Mouse (Mus musculus) embryonic facial prominence, embryonic 15.5 days (tissue): ENCODE data around the gene Rgsl1. TPM values are rescaled to one million over a fixed set of nuclear protein-coding genes. Genes with fewer than 3 reads are reported as not detected.

Experiments
- ATAC-seq: fragments of 200-750 bp; cut with Nextera tagmentation; 2 replicates; pipeline ENCODE4 v1.8.0; 2017; ENCODE audit warnings: low read depth, moderate TSS enrichment; ENCODE audit not compliant: insufficient number of reproducible peaks, low FRiP score, low TSS enrichment
- H3K27ac ChIP-seq: fragments of 300-500 bp; sonication (generic); replicated peaks from 2 replicates; pipeline ENCODE4 v1.5.1; 2015; ENCODE audit warnings: mild to moderate bottlenecking, inconsistent platforms
- H3K27me3 ChIP-seq: fragments of 300-500 bp; sonication (generic); 2 replicates; pipeline ENCODE4 v1.6.1; 2015; ENCODE audit warnings: inconsistent platforms
- H3K36me3 ChIP-seq: fragments of 300-500 bp; sonication (generic); 2 replicates; pipeline ENCODE4 v1.6.1; 2015; ENCODE audit warnings: mild to moderate bottlenecking, inconsistent platforms
- H3K4me1 ChIP-seq: fragments of 300-500 bp; sonication (generic); 2 replicates; pipeline ENCODE4 v1.6.1; 2015; ENCODE audit warnings: inconsistent platforms
- H3K4me2 ChIP-seq: fragments of 300-500 bp; sonication (generic); replicated peaks from 2 replicates; pipeline ENCODE4 v1.6.1; 2015; ENCODE audit warnings: mild to moderate bottlenecking, inconsistent platforms
- H3K4me3 ChIP-seq: fragments of 300-500 bp; sonication (generic); replicated peaks from 2 replicates; pipeline ENCODE4 v1.5.1; 2015; ENCODE audit warnings: mild to moderate bottlenecking, inconsistent platforms
- H3K9ac ChIP-seq: fragments of 300-500 bp; sonication (generic); 2 replicates; pipeline ENCODE4 v1.6.1; 2015; ENCODE audit warnings: inconsistent platforms
- H3K9me3 ChIP-seq: fragments of 300-500 bp; sonication (generic); replicated peaks from 2 replicates; pipeline ENCODE4 v1.6.1; 2016; ENCODE audit warnings: inconsistent platforms
- WGBS: fragments of 180-500 bp; shearing (Covaris S2); methylation state at CpG from one replicate; pipeline ENCODE4 v1.1.7; 2015; 5-methylcytosine and 5-hydroxymethylcytosine counted together
- polyA plus RNA-seq: library from polyadenylated mRNA; unstranded; fragments of >200 nt; fragmentation: Nextera tagmentation; extraction: Ambion mirVana; gene quantifications from 2 replicates; pipeline ENCODE4 v1.2.1, GENCODE M21; 2015

Gene Rgsl1
- polyA plus RNA-seq, 1 experiment from 2014 or later, result 0.37 TPM

DNA sequence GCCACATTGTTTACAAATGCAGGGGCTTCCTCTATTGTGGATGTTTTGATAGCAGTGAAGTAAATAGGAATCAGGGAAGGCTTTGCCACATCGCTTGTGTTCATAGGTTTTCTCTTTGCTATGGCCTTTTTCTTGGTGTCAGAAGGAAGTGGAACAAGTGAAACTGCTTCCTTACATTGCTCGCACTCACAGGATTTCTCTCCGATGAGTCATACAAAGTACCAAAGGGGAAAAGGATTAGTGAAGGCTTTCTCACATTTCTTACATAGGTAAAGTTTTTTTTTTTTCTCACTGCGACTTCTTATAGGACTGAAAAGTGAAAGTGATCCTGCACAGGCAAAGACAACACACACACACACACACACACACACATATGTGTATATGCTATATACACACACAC lies 7.9 kb downstream of the Rgsl1 start:
- no peak for ATAC-seq
- Histone ChIP-seq H3K27ac (no peak overlapping the region), H3K9me3 (no peaks in the 10 kb centered on the region), H3K36me3 (no peaks in the 10 kb centered on the region), H3K4me2 (no peak overlapping the region), H3K27me3 (no peaks in the 10 kb centered on the region), H3K4me3 (no peak overlapping the region), H3K4me1 (no peaks in the 10 kb centered on the region), H3K9ac (no peak overlapping the region)
- 58% methylated on average over 4 of the region's 4 CpGs for WGBS

DNA sequence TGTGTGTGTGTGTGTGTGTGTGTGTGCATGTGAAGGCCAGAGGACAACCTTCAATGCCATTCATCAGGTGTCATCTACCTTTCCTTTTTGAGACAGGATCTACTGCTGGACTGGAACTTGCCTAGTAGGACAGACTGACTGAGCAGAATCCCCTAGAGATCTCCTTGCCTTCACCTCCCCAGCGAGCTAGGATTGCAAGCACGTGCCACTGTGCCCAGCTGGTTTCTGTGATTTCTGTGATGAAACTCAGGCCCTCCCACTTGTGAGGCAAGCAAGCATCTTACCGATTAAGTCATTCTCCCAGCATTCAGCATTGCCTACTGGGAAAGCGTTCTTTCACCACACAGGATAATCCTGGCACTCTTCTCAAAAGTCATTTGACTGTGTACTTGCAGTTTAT lies 13.2 kb downstream of the Rgsl1 start:
- 65% methylated on average over 4 of the region's 4 CpGs for WGBS
- no peaks in the 10 kb centered on the region for H3K36me3 ChIP-seq
- no peak for ATAC-seq
- no peak overlapping the region for H3K27ac ChIP-seq
- no peak overlapping the region for H3K4me2 ChIP-seq
- no peaks in the 10 kb centered on the region for H3K9me3 ChIP-seq
- no peak overlapping the region for H3K4me3 ChIP-seq
- H3K27me3 ChIP-seq, result no peaks in the 10 kb centered on the region
- H3K9ac ChIP-seq, result no peak overlapping the region
- no peaks in the 10 kb centered on the region for H3K4me1 ChIP-seq

DNA sequence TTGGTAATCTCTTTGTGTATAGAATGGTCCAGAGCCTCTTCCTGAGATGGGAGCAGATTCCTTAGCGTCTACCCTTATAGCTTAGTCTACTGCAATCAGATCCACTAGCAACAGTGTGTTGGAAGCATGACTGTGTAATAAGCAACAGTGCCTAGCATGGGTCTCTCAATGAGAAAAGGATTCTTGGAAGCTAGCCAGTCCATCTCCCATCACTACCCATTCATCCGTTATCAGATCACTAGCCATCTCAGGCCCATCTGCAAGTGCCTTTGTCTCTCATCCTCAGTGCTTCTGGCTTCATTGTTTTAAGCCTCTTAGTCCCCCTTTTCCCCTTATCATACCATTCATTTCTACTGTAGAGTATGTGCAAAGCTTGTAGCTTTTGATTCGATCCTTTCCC lies 23.7 kb downstream of the Rgsl1 start:
- no peak overlapping the region for H3K4me2 ChIP-seq
- no peaks in the 10 kb centered on the region for H3K36me3 ChIP-seq
- WGBS, result 84% methylated on average over 3 of the region's 3 CpGs
- no peak overlapping the region for H3K27ac ChIP-seq
- no peaks in the 10 kb centered on the region for H3K4me1 ChIP-seq
- no peak overlapping the region for H3K4me3 ChIP-seq
- H3K27me3 ChIP-seq, result no peaks in the 10 kb centered on the region
- no peaks in the 10 kb centered on the region for H3K9me3 ChIP-seq
- no peak for ATAC-seq
- no peak overlapping the region for H3K9ac ChIP-seq

DNA sequence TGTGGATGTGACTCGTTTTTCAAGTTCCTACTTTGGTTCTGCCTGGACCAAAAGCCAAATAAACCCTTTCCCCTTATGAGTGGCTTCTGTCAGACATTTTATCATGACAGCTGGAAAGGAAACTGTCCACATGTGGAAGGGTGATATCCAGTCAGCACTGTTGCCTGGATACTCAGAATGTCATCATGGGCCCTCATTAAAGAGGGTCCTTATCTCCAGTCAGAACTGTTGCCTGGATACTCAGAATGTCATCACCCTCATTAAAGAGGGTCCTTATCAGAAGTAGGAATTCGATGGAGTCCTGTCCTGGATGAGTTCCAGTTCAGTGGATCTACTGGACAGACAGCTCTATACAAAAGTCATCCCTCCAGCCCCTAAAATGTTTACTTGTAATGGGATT lies 29.7 kb downstream of the Rgsl1 start:
- ATAC-seq, result no peak
- Histone ChIP-seq H3K9ac (no peak overlapping the region), H3K9me3 (no peaks in the 10 kb centered on the region), H3K27me3 (no peaks in the 10 kb centered on the region), H3K27ac (no peak overlapping the region), H3K4me3 (no peak overlapping the region), H3K4me2 (no peak overlapping the region), H3K4me1 (no peaks in the 10 kb centered on the region), H3K36me3 (no peaks in the 10 kb centered on the region)
- 56% methylated on average over 2 of the region's 2 CpGs for WGBS

DNA sequence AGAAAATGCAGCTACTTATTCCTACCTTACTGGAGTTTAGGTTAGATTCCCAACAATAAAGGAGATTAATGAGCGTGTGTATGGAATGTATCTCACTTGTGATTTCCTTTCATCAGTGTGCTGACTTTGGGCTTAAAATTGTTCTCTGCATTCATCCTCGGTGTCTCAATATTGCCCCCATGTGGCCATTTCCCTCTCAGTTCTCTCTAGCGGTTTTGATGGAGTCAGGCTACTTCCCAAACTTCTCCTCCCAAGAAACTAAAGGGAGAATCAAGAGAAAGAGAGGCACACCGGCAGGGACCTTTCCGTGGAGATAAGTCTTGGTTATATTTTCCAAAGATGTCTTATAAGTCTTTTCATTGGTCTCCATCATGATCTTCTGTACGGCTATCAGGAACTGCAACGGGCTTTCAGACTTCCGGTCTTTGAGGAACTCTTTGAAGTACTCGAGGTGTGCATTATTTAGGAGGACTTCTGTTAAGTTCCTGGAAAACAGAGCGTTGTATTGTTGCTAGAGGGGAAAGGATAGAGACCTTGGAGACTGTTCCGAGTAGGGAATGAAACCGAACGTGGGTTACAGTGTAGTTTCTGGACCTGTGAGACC lies 36.5 kb downstream of the Rgsl1 start:
- H3K9ac ChIP-seq, result no peak overlapping the region
- no peak overlapping the region for H3K4me3 ChIP-seq
- no peaks in the 10 kb centered on the region for H3K36me3 ChIP-seq
- ATAC-seq, result no peak
- 51% methylated on average over 13 of the region's 13 CpGs for WGBS
- no peaks in the 10 kb centered on the region for H3K4me1 ChIP-seq
- no peak overlapping the region for H3K27ac ChIP-seq
- H3K9me3 ChIP-seq, result no peaks in the 10 kb centered on the region
- no peaks in the 10 kb centered on the region for H3K27me3 ChIP-seq
- H3K4me2 ChIP-seq, result no peak overlapping the region

DNA sequence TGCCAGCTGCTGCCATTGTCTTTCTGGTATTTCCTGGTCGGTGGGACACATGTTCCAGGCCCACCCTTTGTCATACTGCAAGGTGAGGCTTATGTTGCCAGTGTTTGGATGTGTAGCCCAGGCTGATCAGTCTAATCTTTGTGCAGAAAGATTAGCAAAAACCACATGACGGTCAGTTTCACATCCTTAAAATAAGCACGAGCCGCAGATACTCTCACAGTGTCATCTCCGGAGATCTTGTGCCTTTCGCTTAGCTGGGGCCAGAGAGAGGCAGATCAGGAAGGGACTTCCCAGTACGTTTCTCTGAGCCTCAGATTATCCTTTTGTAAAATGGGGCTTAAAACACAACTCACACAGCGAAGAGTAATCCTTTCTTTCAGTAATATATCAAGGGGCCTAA lies 40.4 kb downstream of the Rgsl1 start:
- no peaks in the 10 kb centered on the region for H3K36me3 ChIP-seq
- H3K9me3 ChIP-seq, result no peaks in the 10 kb centered on the region
- no peak overlapping the region for H3K9ac ChIP-seq
- ATAC-seq, result no peak
- H3K4me2 ChIP-seq, result no peak overlapping the region
- no peak overlapping the region for H3K27ac ChIP-seq
- H3K27me3 ChIP-seq, result no peaks in the 10 kb centered on the region
- 76% methylated on average over 8 of the region's 8 CpGs for WGBS
- no peaks in the 10 kb centered on the region for H3K4me1 ChIP-seq
- no peak overlapping the region for H3K4me3 ChIP-seq

DNA sequence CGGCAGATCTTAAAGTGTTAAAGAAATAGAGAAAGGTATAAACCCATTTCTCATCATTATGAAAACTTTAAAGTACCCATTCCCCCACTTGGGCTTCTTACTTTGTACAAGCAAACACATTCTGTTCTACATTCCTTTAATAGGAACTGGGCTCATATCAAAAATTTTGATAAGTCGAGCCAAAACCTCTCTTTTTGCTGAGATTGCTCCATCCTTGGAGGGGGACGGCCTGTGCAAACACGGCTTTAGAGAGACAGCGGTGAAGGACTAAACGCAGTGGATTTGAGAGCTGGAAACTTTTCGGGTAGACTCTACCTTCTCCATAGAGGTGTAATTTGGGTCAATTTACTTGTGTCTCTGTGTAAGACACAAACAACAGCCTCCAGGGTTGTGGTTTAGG lies 41.3 kb downstream of the Rgsl1 start:
- no peak for ATAC-seq
- WGBS, result 80% methylated on average over 7 of the region's 7 CpGs
- no peaks in the 10 kb centered on the region for H3K36me3 ChIP-seq

DNA sequence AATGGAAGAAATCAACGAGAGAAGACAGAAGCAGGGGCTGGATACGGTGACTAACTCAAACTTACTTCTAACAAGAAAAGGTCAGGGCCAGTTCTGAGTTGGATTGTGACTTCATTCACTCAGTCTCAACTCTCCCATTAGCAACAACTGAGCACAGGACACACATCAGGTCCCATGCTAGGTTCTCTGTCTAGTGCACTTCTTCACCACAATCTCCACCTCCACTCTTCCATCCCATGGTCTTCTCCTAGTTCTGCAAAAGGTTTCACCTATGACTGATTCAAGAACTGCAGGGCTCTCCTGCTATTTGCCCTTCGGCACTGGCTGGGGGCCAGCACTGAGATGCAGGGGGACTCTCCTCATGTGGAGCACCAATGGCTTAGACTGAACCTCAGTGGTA lies 49.7 kb downstream of the Rgsl1 start:
- WGBS, result 79% methylated on average over 3 of the region's 3 CpGs
- H3K4me2 ChIP-seq, result no peak overlapping the region
- no peak overlapping the region for H3K9ac ChIP-seq

More for the DNA sequence above, 41.3 kb downstream of the Rgsl1 start:
- H3K9me3 ChIP-seq, result no peaks in the 10 kb centered on the region
- no peak overlapping the region for H3K4me2 ChIP-seq
- H3K27ac ChIP-seq, result no peak overlapping the region
- H3K4me3 ChIP-seq, result no peak overlapping the region
- no peak overlapping the region for H3K9ac ChIP-seq
- no peaks in the 10 kb centered on the region for H3K27me3 ChIP-seq
- no peaks in the 10 kb centered on the region for H3K4me1 ChIP-seq

DNA sequence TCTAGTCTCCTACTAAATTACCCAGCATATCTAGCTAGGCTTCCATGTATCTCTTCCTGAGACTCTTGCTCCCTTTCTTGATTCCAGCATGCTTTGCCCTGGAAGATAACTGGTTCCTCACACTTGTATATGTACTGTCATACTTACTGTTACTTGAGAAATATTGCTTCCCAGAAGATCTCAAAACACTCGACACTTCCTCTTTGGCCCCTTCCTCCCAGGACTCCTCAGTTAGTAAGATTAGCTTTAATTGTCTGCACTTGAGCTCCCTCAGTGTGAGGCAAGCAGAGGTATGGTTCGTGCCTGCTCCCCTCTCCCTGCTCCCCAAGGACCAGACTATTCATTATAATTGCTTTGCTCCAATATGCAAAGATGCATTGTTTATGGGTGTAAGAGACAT lies 53.2 kb downstream of the Rgsl1 start:
- H3K27me3 ChIP-seq, result no peaks in the 10 kb centered on the region
- WGBS, result 44% methylated on average over 2 of the region's 2 CpGs
- ATAC-seq, result no peak

More for the DNA sequence above, 49.7 kb downstream of the Rgsl1 start:
- Histone ChIP-seq H3K4me3 (no peak overlapping the region), H3K9me3 (no peaks in the 10 kb centered on the region), H3K4me1 (no peaks in the 10 kb centered on the region), H3K27ac (no peak overlapping the region), H3K36me3 (no peaks in the 10 kb centered on the region), H3K27me3 (no peaks in the 10 kb centered on the region)
- ATAC-seq, result no peak

DNA sequence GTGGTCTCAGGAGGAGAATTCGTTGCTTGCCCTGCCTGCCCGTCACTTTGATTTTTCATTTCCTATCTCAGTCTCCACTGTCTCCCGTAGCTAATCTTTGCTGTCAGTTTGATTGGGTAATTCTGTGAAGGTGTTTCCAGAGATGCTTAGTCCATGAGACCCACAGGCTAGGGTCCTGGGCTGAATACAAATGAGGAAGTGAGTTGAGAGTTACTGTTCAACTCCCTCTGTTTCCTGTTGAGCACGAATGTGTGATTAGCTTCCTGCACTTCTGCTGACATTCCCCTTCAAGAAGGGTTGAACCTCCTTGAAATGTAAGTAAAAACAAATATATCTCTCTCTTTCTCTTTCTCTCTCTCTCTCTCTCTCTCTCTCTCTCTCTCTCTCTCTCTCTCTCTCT lies 58.3 kb downstream of the Rgsl1 start:
- Histone ChIP-seq H3K9ac (no peak overlapping the region), H3K27ac (no peak overlapping the region), H3K9me3 (no peaks in the 10 kb centered on the region), H3K27me3 (no peaks in the 10 kb centered on the region), H3K4me3 (no peak overlapping the region), H3K4me2 (no peak overlapping the region), H3K4me1 (no peaks in the 10 kb centered on the region), H3K36me3 (no peaks in the 10 kb centered on the region)
- no peak for ATAC-seq
- 58% methylated on average over 4 of the region's 4 CpGs for WGBS

More for the DNA sequence above, 53.2 kb downstream of the Rgsl1 start:
- no peaks in the 10 kb centered on the region for H3K4me1 ChIP-seq
- H3K4me2 ChIP-seq, result no peak overlapping the region
- no peaks in the 10 kb centered on the region for H3K36me3 ChIP-seq
- H3K9me3 ChIP-seq, result no peaks in the 10 kb centered on the region
- H3K9ac ChIP-seq, result no peak overlapping the region
- no peak overlapping the region for H3K4me3 ChIP-seq
- no peak overlapping the region for H3K27ac ChIP-seq

DNA sequence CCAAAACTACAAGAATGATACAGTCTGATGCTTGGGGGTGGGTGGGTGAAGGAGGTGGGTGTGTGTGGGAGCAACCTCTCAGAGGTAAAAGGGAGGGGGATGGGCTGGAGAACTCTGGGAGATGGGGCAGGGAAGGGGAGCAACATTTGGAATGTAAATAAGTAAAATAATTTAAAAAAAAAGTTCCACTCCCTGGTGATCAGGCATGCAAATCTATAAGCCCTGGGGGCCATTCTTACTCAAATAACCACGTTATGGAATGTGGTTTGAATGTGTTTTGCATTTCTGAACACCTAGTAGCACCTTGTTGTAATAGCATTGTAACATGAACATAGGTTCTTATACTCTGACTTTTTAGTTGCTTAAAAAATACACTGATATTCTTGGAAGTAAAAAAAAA lies 60.6 kb downstream of the Rgsl1 start:
- H3K9me3 ChIP-seq, result no peaks in the 10 kb centered on the region
- H3K4me3 ChIP-seq, result no peak overlapping the region
- no peak overlapping the region for H3K4me2 ChIP-seq
- H3K4me1 ChIP-seq, result no peaks in the 10 kb centered on the region
- no peak overlapping the region for H3K9ac ChIP-seq
- no peaks in the 10 kb centered on the region for H3K27me3 ChIP-seq
- H3K36me3 ChIP-seq, result no peaks in the 10 kb centered on the region
- ATAC-seq, result no peak
- no peak overlapping the region for H3K27ac ChIP-seq
- 16% methylated on average over 1 of the region's 1 CpGs for WGBS

DNA sequence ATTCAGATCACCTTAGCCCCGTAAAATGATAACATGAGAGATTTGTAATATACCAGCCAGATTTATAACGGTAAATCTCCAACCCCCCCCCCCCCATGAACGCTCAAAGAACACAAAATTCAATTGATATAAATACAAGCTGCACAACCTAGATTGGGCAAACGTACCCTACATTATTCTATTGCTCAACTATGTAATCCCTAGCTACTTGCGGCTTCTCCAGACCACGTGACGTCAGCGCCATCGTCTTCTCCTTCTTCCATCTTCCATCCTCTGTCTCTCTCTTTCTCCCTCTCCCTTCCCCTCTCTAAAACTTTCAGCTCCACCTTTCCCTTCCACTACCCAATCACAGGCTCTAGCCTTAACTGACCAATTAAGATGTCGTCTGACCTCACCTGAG lies 65.7 kb downstream of the Rgsl1 start:
- Histone ChIP-seq H3K4me2 (no peak overlapping the region), H3K27ac (no peak overlapping the region), H3K9ac (no peak overlapping the region), H3K27me3 (no peaks in the 10 kb centered on the region), H3K36me3 (no peaks in the 10 kb centered on the region), H3K9me3 (no peaks in the 10 kb centered on the region), H3K4me1 (no peaks in the 10 kb centered on the region), H3K4me3 (no peak overlapping the region)
- ATAC-seq, result no peak
- 86% methylated on average over 10 of the region's 10 CpGs for WGBS
